Comparison of ENCODE assay signal across 8 mouse cellular contexts in the genomic region with DNA sequence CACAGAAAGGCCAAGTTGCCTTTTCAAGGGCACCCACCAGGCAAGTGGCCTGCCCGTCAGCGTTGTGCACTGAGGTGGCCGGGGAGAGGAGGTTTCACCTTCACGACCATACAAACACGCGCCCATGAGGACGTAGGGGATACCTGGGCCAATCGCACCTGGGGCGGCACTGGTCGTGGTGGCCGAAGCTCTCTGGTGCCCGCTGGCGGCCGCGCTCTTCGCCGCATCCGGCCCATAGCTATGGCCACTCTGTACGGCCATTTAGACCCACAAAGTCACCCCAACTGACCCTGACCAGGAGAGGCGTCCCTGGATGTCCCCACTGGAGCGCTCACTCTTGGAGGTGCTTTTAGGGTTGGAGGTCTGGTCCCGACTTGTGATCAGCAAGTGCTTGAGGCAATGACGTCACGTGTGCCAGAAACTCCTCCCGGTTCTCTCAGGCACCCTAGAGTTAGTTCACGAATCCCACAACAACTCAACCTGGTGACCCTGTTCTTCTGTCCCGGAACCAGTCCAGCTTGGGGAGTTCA. TPM values are rescaled to one million over a fixed set of nuclear protein-coding genes. Genes with fewer than 3 reads are reported as not detected.
DNase-seq lines count a peak whose midpoint lies in the region; ATAC-seq and TF ChIP-seq lines count a peak whose summit lies in the region.

No protein-coding gene starts in this region.

- H3K4me2 ChIP-seq in embryonic facial prominence, embryonic 12.5 days (replicated peaks): peak overlapping the region; percentile 70
- peak overlapping the region; percentile 76 for H3K4me2 ChIP-seq in intestine, postnatal 0 days (replicated peaks; ENCODE audit: low read depth)

- H3K9ac ChIP-seq in embryonic facial prominence, embryonic 12.5 days: peak overlapping the region; percentile 46
- H3K9ac ChIP-seq in intestine, postnatal 0 days (ENCODE audit: low read depth, low read length): peak overlapping the region; percentile 17; the same call in 1 of the 2 replicates

- no peak overlapping the region for H3K27ac ChIP-seq in bone marrow macrophage, adult 2 months (ENCODE audit: insufficient read depth, low read depth, low read length)
- no peak overlapping the region for H3K27ac ChIP-seq in embryonic facial prominence, embryonic 12.5 days
- H3K27ac ChIP-seq in intestine, postnatal 0 days (ENCODE audit: low read depth, low read length): peak overlapping the region; percentile 28; the same call in 1 of the 2 replicates

- intact Hi-C loops in left cerebral cortex, postnatal 36 days (cut with DNase I): no loop called here

- peak; percentile 58 for ATAC-seq in embryonic facial prominence, embryonic 12.5 days (ENCODE audit: insufficient number of reproducible peaks, insufficient read depth, low FRiP score, low TSS enrichment)
- ATAC-seq in intestine, postnatal 0 days: peak; percentile 76
- peak; percentile 56 for ATAC-seq in megakaryocyte progenitor cell, adult 5-6 weeks (replicated peaks; ENCODE audit: poor library complexity)

- WGBS in embryonic facial prominence, embryonic 12.5 days: 2% methylated on average over 27 of the region's 27 CpGs
- WGBS in intestine, postnatal 0 days: 1% methylated on average over 27 of the region's 27 CpGs

- TF ChIP-seq POLR2A in bone marrow macrophage, adult 2 months (IDR thresholded peaks at IDR 0.05; ENCODE audit: borderline replicate concordance, low read depth, low read length): no peak

- 0 out of 2 replicates have a peak, but pooled peaks cover 6% of the 10 kb centered on the region for H3K9me3 ChIP-seq in embryonic facial prominence, embryonic 12.5 days
- no peaks in the 10 kb centered on the region for H3K9me3 ChIP-seq in intestine, postnatal 0 days (ENCODE audit: control insufficient read depth)

- no peaks in the 10 kb centered on the region for H3K27me3 ChIP-seq in embryonic facial prominence, embryonic 12.5 days
- no peaks in the 10 kb centered on the region for H3K27me3 ChIP-seq in intestine, postnatal 0 days (replicated peaks; ENCODE audit: control insufficient read depth, insufficient read depth, low read length)

- H3K36me3 ChIP-seq in embryonic facial prominence, embryonic 12.5 days: peaks cover 40% of the 10 kb centered on the region
- H3K36me3 ChIP-seq in intestine, postnatal 0 days (ENCODE audit: control insufficient read depth, insufficient read depth): peaks cover 31% of the 10 kb centered on the region

- peaks cover 5% of the 10 kb centered on the region; the same call in 1 of the 2 replicates for H3K4me1 ChIP-seq in bone marrow macrophage, adult 2 months (ENCODE audit: control insufficient read depth, insufficient read depth, low read length)
- H3K4me1 ChIP-seq in embryonic facial prominence, embryonic 12.5 days: 0 out of 2 replicates have a peak, but pooled peaks cover 12% of the 10 kb centered on the region
- H3K4me1 ChIP-seq in intestine, postnatal 0 days (replicated peaks; ENCODE audit: control insufficient read depth, insufficient read depth, low read length): no peaks in the 10 kb centered on the region

- H3K4me3 ChIP-seq in bone marrow macrophage, adult 2 months (ENCODE audit: insufficient read depth, low read length): peak overlapping the region; percentile 71
- peak overlapping the region; percentile 40 for H3K4me3 ChIP-seq in embryonic facial prominence, embryonic 12.5 days
- peak overlapping the region; percentile 38 for H3K4me3 ChIP-seq in intestine, postnatal 0 days (ENCODE audit: low read depth, low read length)

- DNase-seq in heart, adult 18-20 months: peak; percentile 69 to 82
- peak; percentile 63 to 66 for DNase-seq in left cerebral cortex, postnatal 36 days (ENCODE audit: low spot score in 2 of 2)
- DNase-seq in right cerebral cortex, postnatal 25 days: peak; percentile 61
- no peak for DNase-seq in MN1 (ENCODE audit: low spot score)

- peak; percentile 80 for TF ChIP-seq CTCF in bone marrow macrophage, adult 2 months (IDR thresholded peaks at IDR 0.05; ENCODE audit: low read depth, low read length)
- TF ChIP-seq CTCF in intestine, postnatal 0 days (IDR thresholded peaks at IDR 0.05; ENCODE audit: low read depth): peak; percentile 79

RNA-seq across cellular contexts. Expression of a gene that starts 11.3 kb away (rescaled TPM):
- polyA plus RNA-seq in bone marrow macrophage, adult 2 months (2012; ENCODE audit: insufficient read depth, insufficient read length, missing spikeins): 5.6 and 7.2 TPM in 2 replicates
- polyA plus RNA-seq in embryonic facial prominence, embryonic 12.5 days (2016; fragmentation: Nextera tagmentation; extraction: Ambion mirVana): 42.0 and 44.7 TPM in 2 replicates
- 1 to 10 TPM; 5.5 to 8.3 TPM for total RNA-seq in heart, adult 18-20 months (2021)
- polyA plus RNA-seq in intestine, postnatal 0 days (2015; fragmentation: Nextera tagmentation; extraction: Ambion mirVana): 215 and 238 TPM in 2 replicates
- 10 to 100 TPM; 32.7 to 33.5 TPM for total RNA-seq in left cerebral cortex, postnatal 36 days (2021)
- 12.5 and 12.8 TPM in 2 replicates for total RNA-seq in megakaryocyte progenitor cell, adult 5-6 weeks (2015)
- 6.0 and 7.1 TPM in 2 replicates for total RNA-seq in megakaryocyte progenitor cell, adult 5-6 weeks (2017)

RNA-seq across cellular contexts. Expression of a gene that starts 33.1 kb away (rescaled TPM):
- 17.0 and 24.2 TPM in 2 replicates for polyA plus RNA-seq in bone marrow macrophage, adult 2 months (2012; ENCODE audit: insufficient read depth, insufficient read length, missing spikeins)
- polyA plus RNA-seq in embryonic facial prominence, embryonic 12.5 days (2016; fragmentation: Nextera tagmentation; extraction: Ambion mirVana): 7.1 and 7.9 TPM in 2 replicates
- 10 to 100 TPM; 46.5 to 49.3 TPM for total RNA-seq in heart, adult 18-20 months (2021)
- 2.8 and 3.2 TPM in 2 replicates for polyA plus RNA-seq in intestine, postnatal 0 days (2015; fragmentation: Nextera tagmentation; extraction: Ambion mirVana)
- total RNA-seq in left cerebral cortex, postnatal 36 days (2021): 1 to 10 TPM; 9.1 to 9.2 TPM
- total RNA-seq in megakaryocyte progenitor cell, adult 5-6 weeks (2015): 20.3 and 22.4 TPM in 2 replicates
- 17.3 and 20.4 TPM in 2 replicates for total RNA-seq in megakaryocyte progenitor cell, adult 5-6 weeks (2017)

RNA-seq across cellular contexts. Expression of a gene that starts 47.8 kb away (rescaled TPM):
- 34.6 and 35.1 TPM in 2 replicates for polyA plus RNA-seq in bone marrow macrophage, adult 2 months (2012; ENCODE audit: insufficient read depth, insufficient read length, missing spikeins)
- polyA plus RNA-seq in embryonic facial prominence, embryonic 12.5 days (2016; fragmentation: Nextera tagmentation; extraction: Ambion mirVana): 42.2 TPM in 2 replicates
- 10 to 100 TPM; 27.2 to 29.3 TPM for total RNA-seq in heart, adult 18-20 months (2021)
- 10.4 and 11.0 TPM in 2 replicates for polyA plus RNA-seq in intestine, postnatal 0 days (2015; fragmentation: Nextera tagmentation; extraction: Ambion mirVana)
- total RNA-seq in left cerebral cortex, postnatal 36 days (2021): 10 to 100 TPM; 44.1 to 63.0 TPM
- total RNA-seq in megakaryocyte progenitor cell, adult 5-6 weeks (2015): 20.1 and 21.9 TPM in 2 replicates
- 29.5 and 42.7 TPM in 2 replicates for total RNA-seq in megakaryocyte progenitor cell, adult 5-6 weeks (2017)
